Mouse (Mus musculus) forebrain, embryonic 11.5 days (tissue): Measurements from ENCODE around the gene Acss3. TPM values are rescaled to one million over a fixed set of nuclear protein-coding genes. Genes with fewer than 3 reads are reported as not detected.

ENCODE experiments used
- ATAC-seq: fragments of 200-750 bp; cut with Nextera tagmentation; replicated peaks from 2 replicates; pipeline ENCODE4 v1.8.0; 2017; ENCODE audit warnings: moderate TSS enrichment; ENCODE audit not compliant: low FRiP score
- DNase-seq: peaks from one replicate; pipeline ENCODE4 v3.0.0-alpha.2; 2017; ENCODE audit warnings: low spot score
- H3K27ac ChIP-seq: fragments of 300-500 bp; sonication (generic); 2 replicates; pipeline ENCODE4 v1.5.1; 2014; ENCODE audit warnings: low read depth, low read length
- H3K27me3 ChIP-seq: fragments of 300-500 bp; sonication (generic); 2 replicates; pipeline ENCODE4 v1.6.1; 2014; ENCODE audit warnings: mild to moderate bottlenecking, low read length, mixed read lengths; ENCODE audit not compliant: control insufficient read depth, insufficient read depth
- H3K36me3 ChIP-seq: fragments of 300-500 bp; sonication (generic); 2 replicates; pipeline ENCODE4 v1.6.1; 2014; ENCODE audit warnings: mild to moderate bottlenecking, low read length, moderate library complexity, mixed read lengths; ENCODE audit not compliant: control insufficient read depth, insufficient read depth
- H3K4me1 ChIP-seq: fragments of 300-500 bp; sonication (generic); replicated peaks from 2 replicates; pipeline ENCODE4 v1.6.1; 2014; ENCODE audit warnings: low read length, mixed read lengths; ENCODE audit not compliant: control insufficient read depth, insufficient read depth
- H3K4me2 ChIP-seq: fragments of 300-500 bp; sonication (generic); 2 replicates; pipeline ENCODE4 v1.6.1; 2014; ENCODE audit warnings: low read depth, mild to moderate bottlenecking, low read length, moderate library complexity, mixed read lengths; ENCODE audit not compliant: severe bottlenecking
- H3K4me3 ChIP-seq: fragments of 300-500 bp; sonication (generic); 2 replicates; pipeline ENCODE4 v1.5.1; 2014; ENCODE audit warnings: low read depth, low read length
- H3K9ac ChIP-seq: fragments of 300-500 bp; sonication (generic); 2 replicates; pipeline ENCODE4 v1.6.1; 2014; ENCODE audit warnings: low read length
- H3K9me3 ChIP-seq: fragments of 300-500 bp; sonication (generic); 2 replicates; pipeline ENCODE4 v1.6.1; 2016; ENCODE audit warnings: low read length, mixed read lengths; ENCODE audit not compliant: control insufficient read depth
- WGBS: fragments of 180-500 bp; shearing (Covaris S2); extraction: QIAGEN DNeasy Blood & Tissue Kit; methylation state at CpG from one replicate; pipeline ENCODE4 v1.1.7; 2014; 5-methylcytosine and 5-hydroxymethylcytosine counted together
- polyA plus RNA-seq: library from polyadenylated mRNA; unstranded; fragments of >200 nt; fragmentation: Nextera tagmentation; extraction: Ambion mirVana; gene quantifications from 2 replicates; pipeline ENCODE4 v1.2.1, GENCODE M21; 2014

Gene Acss3
- 2.8 and 3.4 TPM in 2 replicates for polyA plus RNA-seq

- Histone ChIP-seq H3K36me3 (no peaks in the 10 kb centered on the region), H3K27me3 (no peaks in the 10 kb centered on the region), H3K4me3 (peak within 1 kb of the TSS; percentile 42), H3K4me1 (no peaks in the 10 kb centered on the region; the same call in 1 of the 2 replicates), H3K27ac (no peak within 1 kb of the TSS), H3K9ac (peak within 1 kb of the TSS; percentile 31), H3K9me3 (no peaks in the 10 kb centered on the region), H3K4me2 (peak within 1 kb of the TSS; percentile 46)
- DNase-seq (peak; percentile 85), ATAC-seq (peak; percentile 96)
- 3% methylated on average over 17 of the region's 17 CpGs for WGBS
Measured at GRCm38 (mm10) chr10:107123529-107124335, at the start of gene Acss3. Gene Acss3, minus strand, starts transcription at chr10:107123668.

GRCm38 (mm10) chr10:107172003-107172689 is 48.7 kb upstream of the Acss3 start:
- ATAC-seq = no peak
- H3K4me3 ChIP-seq = no peak overlapping the region
- no peaks in the 10 kb centered on the region for H3K4me1 ChIP-seq
- H3K27me3 ChIP-seq = no peaks in the 10 kb centered on the region
- H3K36me3 ChIP-seq = no peaks in the 10 kb centered on the region
- no peak overlapping the region for H3K27ac ChIP-seq
- H3K9ac ChIP-seq = no peak overlapping the region
- WGBS = 83% methylated on average over 3 of the region's 3 CpGs
- DNase-seq = no peak
- H3K9me3 ChIP-seq = no peaks in the 10 kb centered on the region
- no peak overlapping the region for H3K4me2 ChIP-seq

- H3K9me3 ChIP-seq = no peaks in the 10 kb centered on the region
- H3K27me3 ChIP-seq = no peaks in the 10 kb centered on the region
- H3K27ac ChIP-seq = no peak overlapping the region
- H3K9ac ChIP-seq = no peak overlapping the region
- DNase-seq (no peak), ATAC-seq (0 out of 2 replicates have a peak, but pooled peaks have one; percentile 46)
- no peak overlapping the region for H3K4me3 ChIP-seq
- WGBS = 94% methylated on average over 3 of the region's 3 CpGs
- H3K4me1 ChIP-seq = no peaks in the 10 kb centered on the region
- no peak overlapping the region for H3K4me2 ChIP-seq
- no peaks in the 10 kb centered on the region for H3K36me3 ChIP-seq
Measured at GRCm38 (mm10) chr10:107166486-107166885, 43.0 kb upstream of the Acss3 start.

- DNase-seq (no peak), ATAC-seq (no peak)
- no peaks in the 10 kb centered on the region for H3K9me3 ChIP-seq
- no peak overlapping the region for H3K4me2 ChIP-seq
- no peak overlapping the region for H3K27ac ChIP-seq
- no peaks in the 10 kb centered on the region for H3K36me3 ChIP-seq
- 97% methylated on average over 1 of the region's 1 CpGs for WGBS
- no peak overlapping the region for H3K9ac ChIP-seq
- H3K27me3 ChIP-seq = no peaks in the 10 kb centered on the region
- H3K4me1 ChIP-seq = no peaks in the 10 kb centered on the region
- no peak overlapping the region for H3K4me3 ChIP-seq
Measured at GRCm38 (mm10) chr10:107148759-107149158, 25.3 kb upstream of the Acss3 start.

- DNase-seq = no peak
- Histone ChIP-seq H3K4me3 (no peak overlapping the region), H3K27ac (no peak overlapping the region), H3K36me3 (no peaks in the 10 kb centered on the region), H3K4me1 (no peaks in the 10 kb centered on the region), H3K4me2 (no peak overlapping the region), H3K9ac (no peak overlapping the region), H3K27me3 (no peaks in the 10 kb centered on the region), H3K9me3 (no peaks in the 10 kb centered on the region)
- ATAC-seq = no peak
- 59% methylated on average over 1 of the region's 1 CpGs for WGBS
Measured at GRCm38 (mm10) chr10:107144016-107144415, 20.5 kb upstream of the Acss3 start.

GRCm38 (mm10) chr10:107142910-107143309 is 19.4 kb upstream of the Acss3 start:
- no peaks in the 10 kb centered on the region for H3K27me3 ChIP-seq
- H3K4me1 ChIP-seq = no peaks in the 10 kb centered on the region
- H3K27ac ChIP-seq = no peak overlapping the region
- WGBS = 25% methylated on average over 1 of the region's 1 CpGs
- H3K4me3 ChIP-seq = no peak overlapping the region
- no peak overlapping the region for H3K4me2 ChIP-seq
- DNase-seq (no peak), ATAC-seq (no peak)
- H3K9ac ChIP-seq = no peak overlapping the region
- H3K36me3 ChIP-seq = no peaks in the 10 kb centered on the region
- H3K9me3 ChIP-seq = no peaks in the 10 kb centered on the region

GRCm38 (mm10) chr10:107122744-107123528 is 532 bp downstream of the Acss3 start:
- Histone ChIP-seq H3K9me3 (no peaks in the 10 kb centered on the region), H3K4me2 (peak overlapping the region; percentile 46), H3K36me3 (no peaks in the 10 kb centered on the region), H3K27me3 (no peaks in the 10 kb centered on the region), H3K9ac (peak overlapping the region; percentile 31), H3K27ac (no peak overlapping the region), H3K4me1 (no peaks in the 10 kb centered on the region; the same call in 1 of the 2 replicates), H3K4me3 (peak overlapping the region; percentile 42)
- no peak for DNase-seq
- peak; percentile 60; the same call in 1 of the 2 replicates for ATAC-seq
- WGBS = 6% methylated on average over 9 of the region's 9 CpGs

- ATAC-seq (no peak), DNase-seq (no peak)
- Histone ChIP-seq H3K27me3 (no peaks in the 10 kb centered on the region), H3K27ac (no peak overlapping the region), H3K4me3 (no peak overlapping the region), H3K4me1 (no peaks in the 10 kb centered on the region; the same call in 1 of the 2 replicates), H3K36me3 (no peaks in the 10 kb centered on the region), H3K9me3 (no peaks in the 10 kb centered on the region), H3K4me2 (no peak overlapping the region), H3K9ac (no peak overlapping the region)
- WGBS = 98% methylated on average over 9 of the region's 9 CpGs
Measured at GRCm38 (mm10) chr10:107121301-107121700, 2.2 kb downstream of the Acss3 start.
